In genomic region chr8:94493240-94493639, GRCm38 (mm10) we compare ENCODE assay signal across 22 mouse cellular contexts. TPM values are rescaled to one million over a fixed set of nuclear protein-coding genes. Genes with fewer than 3 reads are reported as not detected.
A peak's percentile ranks its signal among the peaks of the same experiment; 100 is the strongest.
DNase-seq lines count a peak whose midpoint lies in the region; ATAC-seq and TF ChIP-seq lines count a peak whose summit lies in the region.
"Had no signal": no experiment of that assay in that cellular context is flagged by ENCODE, and none has a peak within 500 bp of the region (broad histone marks: within the 10 kb centered on the region; RNA-seq: fewer than 3 reads in every experiment).

No protein-coding gene starts in this region.

- no peaks in the 10 kb centered on the region for H3K4me1 ChIP-seq in forebrain, embryonic 14.5 days (ENCODE audit: control insufficient read depth, insufficient read depth, low read length)
- H3K4me1 ChIP-seq in forebrain, embryonic 16.5 days (replicated peaks; ENCODE audit: control insufficient read depth, insufficient read depth, low read length) = peaks cover 9% of the 10 kb centered on the region
- no peaks in the 10 kb centered on the region for H3K4me1 ChIP-seq in intestine, postnatal 0 days (replicated peaks; ENCODE audit: control insufficient read depth, insufficient read depth, low read length)

- H3K9ac ChIP-seq in forebrain, embryonic 14.5 days (ENCODE audit: low read length) = no peak overlapping the region
- H3K9ac ChIP-seq in forebrain, embryonic 16.5 days (replicated peaks; ENCODE audit: low read depth, low read length) = no peak overlapping the region
- no peak overlapping the region for H3K9ac ChIP-seq in intestine, postnatal 0 days (ENCODE audit: low read depth, low read length)
- H3K9ac ChIP-seq: forebrain, embryonic 13.5 days; liver, embryonic 12.5 days had no signal

- TF ChIP-seq CTCF in brain, embryonic 14.5 days (IDR thresholded peaks at IDR 0.05; ENCODE audit: borderline replicate concordance, extremely low read depth, insufficient read depth, insufficient read length) = no peak
- no peak for TF ChIP-seq CTCF in intestine, postnatal 0 days (IDR thresholded peaks at IDR 0.05; ENCODE audit: low read depth)

- no peaks in the 10 kb centered on the region for H3K27me3 ChIP-seq in forebrain, embryonic 14.5 days (replicated peaks; ENCODE audit: control insufficient read depth, insufficient read depth, low read length)
- no peaks in the 10 kb centered on the region for H3K27me3 ChIP-seq in forebrain, embryonic 16.5 days (replicated peaks; ENCODE audit: control insufficient read depth, insufficient read depth, low read length)
- H3K27me3 ChIP-seq in intestine, postnatal 0 days (replicated peaks; ENCODE audit: control insufficient read depth, insufficient read depth, low read length) = no peaks in the 10 kb centered on the region
- H3K27me3 ChIP-seq: forebrain, embryonic 13.5 days; neural tube, embryonic 15.5 days had no signal

- H3K9me3 ChIP-seq in forebrain, embryonic 14.5 days (replicated peaks; ENCODE audit: control insufficient read depth, low read length) = no peaks in the 10 kb centered on the region
- no peaks in the 10 kb centered on the region for H3K9me3 ChIP-seq in forebrain, embryonic 16.5 days (ENCODE audit: control insufficient read depth, low read length)
- no peaks in the 10 kb centered on the region for H3K9me3 ChIP-seq in intestine, postnatal 0 days (ENCODE audit: control insufficient read depth)
- H3K9me3 ChIP-seq: forebrain, embryonic 13.5 days; hindbrain, embryonic 10.5 days; liver, embryonic 12.5 days; midbrain, embryonic 12.5 days; neural tube, embryonic 15.5 days had no signal

- no peak overlapping the region for H3K4me3 ChIP-seq in forebrain, embryonic 14.5 days (ENCODE audit: low read depth, low read length)
- no peak overlapping the region for H3K4me3 ChIP-seq in forebrain, embryonic 16.5 days (replicated peaks; ENCODE audit: low read length)
- H3K4me3 ChIP-seq in intestine, postnatal 0 days (ENCODE audit: low read depth, low read length) = no peak overlapping the region
- H3K4me3 ChIP-seq: forebrain, embryonic 13.5 days; liver, embryonic 12.5 days had no signal

- no peaks in the 10 kb centered on the region for H3K36me3 ChIP-seq in forebrain, embryonic 14.5 days (ENCODE audit: control insufficient read depth, insufficient read depth, low read length)
- no peaks in the 10 kb centered on the region for H3K36me3 ChIP-seq in forebrain, embryonic 16.5 days (ENCODE audit: control insufficient read depth, insufficient read depth)
- no peaks in the 10 kb centered on the region for H3K36me3 ChIP-seq in intestine, postnatal 0 days (ENCODE audit: control insufficient read depth, insufficient read depth)
- H3K36me3 ChIP-seq: hindbrain, embryonic 10.5 days; liver, embryonic 12.5 days; midbrain, embryonic 12.5 days; neural tube, embryonic 15.5 days had no signal

- no peak for TF ChIP-seq POLR2A in brain, embryonic 14.5 days (IDR thresholded peaks at IDR 0.05; ENCODE audit: borderline replicate concordance, extremely low read depth, insufficient read depth, insufficient read length, poor library complexity, severe bottlenecking)

- H3K27ac ChIP-seq in forebrain, embryonic 14.5 days (ENCODE audit: low read depth, low read length) = no peak overlapping the region
- no peak overlapping the region for H3K27ac ChIP-seq in forebrain, embryonic 16.5 days (ENCODE audit: low read length)
- no peak overlapping the region for H3K27ac ChIP-seq in intestine, postnatal 0 days (ENCODE audit: low read depth, low read length)
- H3K27ac ChIP-seq: forebrain, embryonic 13.5 days; liver, embryonic 12.5 days; midbrain, embryonic 12.5 days; neural tube, embryonic 15.5 days had no signal

- WGBS in forebrain, embryonic 14.5 days = 18% methylated on average over 1 of the region's 1 CpGs
- WGBS in forebrain, embryonic 16.5 days = 30% methylated on average over 1 of the region's 1 CpGs
- WGBS in intestine, postnatal 0 days = 54% methylated on average over 1 of the region's 1 CpGs

- ATAC-seq in forebrain, embryonic 14.5 days = no peak
- ATAC-seq in forebrain, embryonic 16.5 days = no peak
- ATAC-seq in intestine, postnatal 0 days = no peak
- no peak for ATAC-seq in cerebellum, adult (ENCODE audit: insufficient number of reproducible peaks, low FRiP score, low TSS enrichment)
- ATAC-seq: liver, embryonic 12.5 days had no signal

- peak; percentile 33 for DNase-seq in forebrain, embryonic 14.5 days (ENCODE audit: low spot score)
- DNase-seq in 3T3-L1 (ENCODE audit: low read depth, low spot score) (peak; percentile 67), MN1 (ENCODE audit: low spot score) (peak; percentile 60)
- DNase-seq in brain, embryonic 14.5 days (ENCODE audit: low read depth) = peak; percentile 29
- DNase-seq in layer of hippocampus, postnatal 36 days = no peak
- DNase-seq: adrenal gland, adult 2 months; B cell, adult 2 months; cerebellum, postnatal 10 days; kidney, adult 9 months; kidney, postnatal 4 days; layer of hippocampus, adult 9-11 months; lung, adult 2 months; lung, postnatal 4 days; thymus, postnatal 14 days had no signal

- no peak overlapping the region for H3K4me2 ChIP-seq in forebrain, embryonic 14.5 days (ENCODE audit: low read length)
- no peak overlapping the region for H3K4me2 ChIP-seq in forebrain, embryonic 16.5 days (ENCODE audit: low read length)
- H3K4me2 ChIP-seq in intestine, postnatal 0 days (replicated peaks; ENCODE audit: low read depth) = no peak overlapping the region
- H3K4me2 ChIP-seq: liver, embryonic 12.5 days had no signal

RNA-seq across cellular contexts. Expression of gene Cpne2, which starts 39.5 kb away (rescaled TPM):
- polyA plus RNA-seq in forebrain, embryonic 14.5 days (2014; fragmentation: Nextera tagmentation; extraction: Ambion mirVana) = 18.0 and 26.0 TPM in 2 replicates
- polyA plus RNA-seq in forebrain, embryonic 16.5 days (2015; fragmentation: Nextera tagmentation; extraction: Ambion mirVana) = 21.1 and 29.2 TPM in 2 replicates
- polyA plus RNA-seq in brain, embryonic 14.5 days (2012; rRNA removed) = 30.1 and 31.5 TPM in 2 replicates
- polyA plus RNA-seq in intestine, postnatal 0 days (2015; fragmentation: Nextera tagmentation; extraction: Ambion mirVana) = 4.4 and 4.6 TPM in 2 replicates
- total RNA-seq in layer of hippocampus, postnatal 36 days (2021) = 10 to 100 TPM; 37.8 to 44.4 TPM

RNA-seq across cellular contexts. Expression of gene Nlrc5, which starts 59.1 kb away (rescaled TPM):
- 0.17 and 0.36 TPM in 2 replicates for polyA plus RNA-seq in forebrain, embryonic 14.5 days (2014; fragmentation: Nextera tagmentation; extraction: Ambion mirVana)
- 0.28 and 0.47 TPM in 2 replicates for polyA plus RNA-seq in forebrain, embryonic 16.5 days (2015; fragmentation: Nextera tagmentation; extraction: Ambion mirVana)
- polyA plus RNA-seq in brain, embryonic 14.5 days (2012; rRNA removed) = 0.36 and 0.64 TPM in 2 replicates
- 0.50 and 0.75 TPM in 2 replicates for polyA plus RNA-seq in intestine, postnatal 0 days (2015; fragmentation: Nextera tagmentation; extraction: Ambion mirVana)
- total RNA-seq in layer of hippocampus, postnatal 36 days (2021) = 1 to 10 TPM in 1 of 2 experiments, under 1 TPM in 1; 0.55 to 1.3 TPM

Comparison
In these comparisons a context has a peak if more than half of its experiments do, and no peak if none do; other contexts are left out.
1. DNase-seq: peak in forebrain, embryonic 14.5 days (single experiment), 3T3-L1 (single experiment), MN1 (single experiment) and brain, embryonic 14.5 days (single experiment); none in layer of hippocampus, postnatal 36 days (0 of 2).